Mouse (Mus musculus): ENCODE data around the gene Dyx1c1. TPM values are rescaled to one million over a fixed set of nuclear protein-coding genes. Genes with fewer than 3 reads are reported as not detected.

Gene Dyx1c1
- under 1 TPM; 0.28 to 0.57 TPM for total RNA-seq (2023)

GRCm38 (mm10) chr9:72958521-72959450 is at the start of gene Dyx1c1, which contains the start of gene Gm44503:
Dyx1c1 (plus strand) TSS chr9:72958785.
Gm44503 (plus strand) TSS chr9:72958852.

GRCm38 (mm10) chr9:72925021-72925934 is 33.3 kb upstream of the Dyx1c1 start, which contains the start of gene Pygo1:
Pygo1 (plus strand) TSS chr9:72925645.

GRCm38 (mm10) chr9:72985250-72986220 is 26.9 kb downstream of the Dyx1c1 start, which contains the start of the genes Ccpg1os and Ccpg1:
Ccpg1os (minus strand) TSS chr9:72985382.
Ccpg1 (plus strand) TSS chr9:72985429.

Other genes starting within 250 kb of the Dyx1c1 start
- not detected for gene Prtg, start 151.9 kb upstream of the Dyx1c1 start, total RNA-seq (2023)
- gene Pygo1, start 33.1 kb upstream of the Dyx1c1 start, total RNA-seq (2023), result not detected
- gene Gm44503, start 67 bp downstream of the Dyx1c1 start, total RNA-seq (2023), result under 1 TPM in 1 of 2 experiments, not detected in 1; 0.24 TPM
- 1 to 10 TPM; 3.4 to 3.7 TPM for gene Ccpg1os, start 26.6 kb downstream of the Dyx1c1 start, total RNA-seq (2023)
- 100 to 1,000 TPM; 285 to 302 TPM for gene Ccpg1, start 26.6 kb downstream of the Dyx1c1 start, total RNA-seq (2023)
- 10 to 100 TPM; 27.5 to 28.1 TPM for gene Pigb, start 81.6 kb downstream of the Dyx1c1 start, total RNA-seq (2023)
- 100 to 1,000 TPM; 186 to 204 TPM for gene Rab27a, start 86.1 kb downstream of the Dyx1c1 start, total RNA-seq (2023)
- 10 to 100 TPM; 14.9 to 21.7 TPM for gene Khdc3, start 143.1 kb downstream of the Dyx1c1 start, total RNA-seq (2023)
- under 1 TPM in 1 of 2 experiments, not detected in 1; 0.77 TPM for gene Gm20509, start 143.7 kb downstream of the Dyx1c1 start, total RNA-seq (2023)
- gene Rsl24d1, start 154.6 kb downstream of the Dyx1c1 start, total RNA-seq (2023), result 10 to 100 TPM; 36.8 to 37.1 TPM